Mouse (Mus musculus) lung, postnatal 0 days (tissue): ENCODE results near the gene Fam155a.

ENCODE experiments used
- CTCF ChIP-seq: IDR thresholded peaks from 2 replicates; pipeline ENCODE4 v1.5.1; 2016; ENCODE audit warnings: antibody characterized with exemption, mild to moderate bottlenecking
- EP300 ChIP-seq: IDR thresholded peaks from 2 replicates; pipeline ENCODE4 v1.6.1; 2016; ENCODE audit warnings: antibody characterized with exemption, mild to moderate bottlenecking, control low read depth

GRCm38 (mm10) chr8:9776818-9777217 is 5.9 kb upstream of the Fam155a start:
- TF ChIP-seq CTCF (no peak), EP300 (no peak)
